Mouse (Mus musculus): ENCODE measurements around the gene Skp2.

GRCm38 (mm10) chr15:9079626-9080025 is 75.6 kb downstream of the Skp2 start:
- TF ChIP-seq CTCF (IDR thresholded peaks at IDR 0.05; ENCODE audit: extremely low read depth, insufficient read length, insufficient replicate concordance, low read depth, low read length) (no peak), POLR2A (IDR thresholded peaks at IDR 0.05; ENCODE audit: low read depth, low read length) (no peak)
